Mouse (Mus musculus) mesoderm, embryonic 11.5 days (tissue): Measurements from ENCODE around the gene Cfap52.
A peak's percentile ranks its signal among the peaks of the same experiment; 100 is the strongest.

Source experiments
- DNase-seq: peaks from one replicate; pipeline ENCODE4 v3.0.0-alpha.2; 2012; ENCODE audit warnings: low read depth, low spot score

Gene Cfap52

GRCm38 (mm10) chr11:67926348-67927055 lies 38.9 kb downstream of the Cfap52 start:
- no peak for DNase-seq

DNA sequence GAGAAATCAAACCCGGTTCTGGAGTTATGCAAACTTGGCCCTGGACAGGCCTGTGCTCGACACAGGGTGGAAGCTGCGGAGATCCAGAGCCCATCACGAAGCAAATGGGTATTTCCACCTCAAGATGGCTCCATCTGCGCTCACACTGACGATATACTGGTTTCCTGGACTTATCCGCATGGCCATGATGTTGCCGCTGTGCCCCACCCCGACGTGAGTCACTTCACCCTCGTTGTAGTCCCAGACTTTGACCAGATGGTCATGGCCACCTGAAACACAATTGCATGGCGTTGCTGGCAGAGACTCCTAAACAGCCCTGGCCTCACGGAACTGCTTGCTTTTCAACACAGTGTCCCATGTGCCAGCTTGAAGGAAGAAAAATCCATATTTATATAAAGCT lies 40.5 kb downstream of the Cfap52 start:
- no peak for DNase-seq

- no peak for DNase-seq
These were observed 41.7 kb downstream of the Cfap52 start for GRCm38 (mm10) chr11:67923720-67924119.

DNA sequence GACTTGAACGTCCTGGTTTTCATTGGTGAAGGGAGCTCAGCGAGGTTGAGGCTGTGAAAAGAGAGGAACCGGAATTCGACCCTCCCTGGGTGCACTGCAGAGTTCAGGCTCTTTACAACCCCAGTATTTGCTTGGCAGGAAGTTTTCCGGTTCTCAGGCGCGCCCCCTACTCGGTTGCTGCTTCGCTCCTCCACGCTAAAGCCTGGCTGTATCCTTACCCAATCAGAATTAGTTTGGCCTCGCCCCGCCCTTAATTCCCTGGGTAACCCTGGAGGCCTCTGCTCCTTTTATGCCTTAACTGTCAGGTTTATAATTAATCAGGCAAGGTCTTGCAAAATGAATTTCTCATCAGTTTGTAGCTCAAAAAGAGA lies 42.7 kb downstream of the Cfap52 start:
- peak; percentile 75 for DNase-seq

- DNase-seq, result peak; percentile 69
These were observed 43.4 kb downstream of the Cfap52 start, which contains the start of gene Usp43 for GRCm38 (mm10) chr11:67921827-67922754. TSS of gene Usp43 (minus strand) at chr11:67922153.

DNA sequence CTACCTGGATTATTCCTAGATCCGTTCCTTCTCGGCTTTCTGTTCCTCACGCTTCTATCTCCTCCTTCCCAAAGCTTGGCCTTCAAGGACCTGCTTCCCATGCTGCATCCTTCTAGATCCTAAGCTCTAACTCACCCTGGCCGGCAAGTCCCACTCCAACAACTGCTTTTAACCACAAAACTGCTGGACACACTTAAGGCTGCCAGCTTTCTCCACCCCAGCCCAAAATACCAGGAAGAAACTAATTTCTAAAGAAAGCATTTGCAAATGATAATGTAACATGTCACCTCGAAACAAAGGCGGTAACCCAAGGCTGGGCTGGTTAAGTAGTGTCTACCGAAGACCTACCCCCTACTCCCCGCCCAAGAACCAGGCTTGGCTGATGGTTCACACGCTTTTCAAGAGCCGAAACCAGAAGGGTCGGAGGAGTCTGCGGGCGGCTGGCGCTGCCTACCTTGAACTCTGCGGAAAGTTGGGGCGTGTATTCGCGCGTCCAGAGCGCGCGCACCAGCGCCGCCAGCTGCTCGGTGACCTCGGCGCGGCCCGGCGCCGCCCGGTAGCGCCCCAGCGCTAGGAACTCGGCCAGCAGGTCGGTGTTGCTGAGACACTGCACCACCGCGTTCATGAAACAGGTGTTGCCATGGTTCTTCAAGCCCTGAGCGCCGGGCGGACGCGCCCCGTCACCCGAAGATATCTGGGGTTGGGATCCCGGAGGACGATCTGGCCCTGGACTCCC lies 44.2 kb downstream of the Cfap52 start:
- peak; percentile 54 for DNase-seq

DNA sequence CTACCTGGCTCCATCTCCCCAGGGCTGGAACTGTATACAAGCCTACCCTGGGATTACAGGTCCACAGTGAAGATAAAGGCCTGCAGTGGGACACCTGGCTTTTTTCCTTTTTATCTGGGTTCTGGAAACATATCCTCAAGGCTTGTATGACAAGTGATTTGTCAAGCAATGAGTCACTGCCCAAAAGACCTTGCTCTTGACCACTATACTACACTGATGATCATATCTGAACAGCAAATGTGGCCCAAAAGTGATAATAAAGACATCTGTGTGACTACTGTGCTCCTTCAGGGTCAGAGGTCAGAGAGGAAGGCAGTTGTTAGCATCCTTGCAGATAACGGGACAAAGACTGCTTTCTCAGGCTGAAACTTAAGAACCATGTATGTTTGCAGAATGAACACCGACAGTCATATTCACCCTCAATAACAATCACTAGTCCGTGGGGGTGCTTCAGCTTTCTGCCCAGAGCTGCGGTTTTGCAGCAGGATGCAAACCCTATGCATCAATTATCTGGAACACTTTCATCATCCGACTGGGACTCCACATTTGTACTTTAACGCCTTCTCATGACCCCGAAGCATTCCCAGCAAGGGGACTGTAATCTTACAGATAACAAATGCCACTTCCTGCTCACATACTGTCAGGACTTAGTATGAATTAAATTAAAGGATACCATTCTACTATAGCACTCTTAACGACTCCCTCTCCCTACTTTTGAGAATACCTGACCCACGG lies 45.1 kb downstream of the Cfap52 start:
- no peak for DNase-seq

GRCm38 (mm10) chr11:67919593-67919992 lies 45.9 kb downstream of the Cfap52 start:
- DNase-seq, result no peak

- no peak for DNase-seq
These were observed 48.3 kb downstream of the Cfap52 start for GRCm38 (mm10) chr11:67917126-67917525.

DNA sequence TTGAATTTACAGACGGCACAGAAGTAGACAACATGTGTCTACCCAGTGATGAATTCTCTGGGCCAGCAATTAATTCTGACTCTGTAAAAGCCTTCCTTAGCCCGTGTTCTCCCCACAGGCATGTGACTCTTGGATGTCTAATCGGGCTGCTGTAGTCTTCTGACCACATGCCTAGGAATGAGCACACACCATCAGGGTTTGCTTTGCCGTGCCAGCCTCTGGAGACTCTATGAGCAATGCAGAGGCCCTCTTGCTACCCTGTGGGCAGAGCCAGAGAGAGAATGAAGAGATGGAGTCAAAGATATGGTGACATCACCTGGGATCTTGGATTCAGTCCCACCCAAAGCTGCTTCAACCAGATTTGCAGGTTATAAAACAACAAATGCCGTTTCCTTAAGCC lies 54.4 kb downstream of the Cfap52 start:
- no peak for DNase-seq

- no peak for DNase-seq
These were observed 61.7 kb downstream of the Cfap52 start for GRCm38 (mm10) chr11:67903756-67904155.

DNA sequence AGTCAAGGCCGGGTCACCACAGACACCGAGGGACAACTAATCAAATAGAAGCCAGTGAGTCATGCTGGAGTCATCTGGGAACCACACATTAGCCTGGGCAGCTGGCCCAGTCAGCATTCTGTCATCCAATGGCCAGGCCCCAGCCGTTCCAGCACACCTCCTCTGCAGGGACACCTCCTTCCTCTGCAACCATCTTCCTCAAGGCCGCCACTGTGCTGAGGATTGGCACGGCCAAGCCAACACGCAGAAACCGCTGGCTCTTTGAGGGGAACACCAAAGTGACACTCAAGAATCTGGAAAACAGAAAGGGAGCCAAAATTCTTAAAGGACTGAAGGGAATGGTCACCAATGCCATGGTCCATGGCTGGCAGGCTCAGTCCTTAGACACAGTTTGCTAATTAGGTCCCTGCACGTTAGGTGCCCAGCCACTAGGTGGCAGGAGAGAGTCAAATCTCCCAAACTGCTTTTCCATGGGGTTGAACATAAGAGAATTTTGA lies 68.3 kb downstream of the Cfap52 start:
- peak; percentile 64 for DNase-seq

DNA sequence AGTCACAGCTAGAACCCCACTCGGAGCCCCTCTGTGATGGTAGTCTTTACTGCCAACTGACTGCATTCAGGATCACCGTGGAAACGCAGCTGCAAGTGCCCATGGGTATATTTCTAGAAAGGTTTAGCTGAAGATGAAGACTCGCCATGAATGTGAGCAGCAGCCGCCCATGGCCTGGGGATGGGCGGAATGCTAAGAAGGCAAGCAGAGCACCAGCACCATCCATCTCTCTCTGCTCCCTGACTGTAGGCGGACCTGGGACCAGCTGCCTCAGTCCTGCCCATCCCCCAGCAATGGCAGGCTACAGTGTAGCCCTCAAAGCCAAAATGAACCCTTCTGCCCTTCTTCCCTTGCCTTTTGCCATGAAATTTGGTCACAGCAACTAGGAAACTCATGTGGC lies 69.8 kb downstream of the Cfap52 start:
- DNase-seq, result peak; percentile 18

DNA sequence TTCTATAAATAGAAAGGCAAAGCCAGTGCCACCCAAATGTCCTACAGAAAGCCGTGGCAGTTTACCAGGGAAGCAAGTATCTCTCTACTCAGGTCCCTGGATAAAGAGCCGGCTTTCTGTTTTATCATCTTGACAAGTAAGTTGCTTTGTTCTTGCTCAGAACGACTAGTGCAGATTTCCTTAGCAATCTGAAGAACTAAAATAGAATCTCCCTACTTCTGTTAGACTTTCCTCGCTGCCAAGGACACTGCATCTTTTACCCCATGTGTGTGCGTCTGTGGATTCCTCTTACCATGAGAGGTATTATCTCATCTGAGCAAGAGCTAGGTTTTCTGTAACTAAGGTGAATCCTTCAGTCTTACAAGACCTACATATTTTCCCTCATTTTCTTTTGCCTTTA lies 76.9 kb downstream of the Cfap52 start:
- DNase-seq, result no peak

DNA sequence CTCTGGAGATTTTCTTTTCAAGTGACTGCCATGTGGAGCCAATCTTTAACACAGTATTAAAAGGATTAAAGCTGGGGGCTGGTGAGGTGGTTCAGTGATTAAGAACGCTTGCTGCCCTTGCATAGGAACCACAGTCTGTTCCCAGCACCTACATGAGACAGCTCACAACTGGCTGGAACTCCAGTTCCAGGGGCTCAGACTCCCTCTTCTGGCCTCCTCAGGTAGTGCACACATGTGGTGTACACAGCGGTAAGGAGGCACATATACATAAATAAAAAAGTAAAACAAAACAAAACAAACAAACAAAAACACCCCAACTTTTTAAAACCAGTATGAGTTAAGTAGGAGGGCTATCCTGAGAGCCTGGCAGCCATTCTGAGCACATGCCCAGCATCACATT lies 79.5 kb downstream of the Cfap52 start:
- DNase-seq, result no peak
